Mouse (Mus musculus): ENCODE data around the gene Leap2. TPM values are rescaled to one million over a fixed set of nuclear protein-coding genes. Genes with fewer than 3 reads are reported as not detected.

Leap2 gene
- polyA plus RNA-seq, 1 experiment, result 72.2 TPM

- peaks cover 2% of the 10 kb centered on the region; the same call in 1 of the 2 replicates for H3K4me1 ChIP-seq (ENCODE audit: control insufficient read depth, insufficient read depth, insufficient read length, low read length)
- TF ChIP-seq POLR2A (IDR thresholded peaks at IDR 0.05; ENCODE audit: low read depth, low read length), result no peak
- no peak for TF ChIP-seq CTCF (IDR thresholded peaks at IDR 0.05; ENCODE audit: extremely low read depth, insufficient read length, insufficient replicate concordance, low read depth, low read length)
- no peaks in the 10 kb centered on the region for H3K27me3 ChIP-seq (ENCODE audit: control insufficient read depth, insufficient read depth, low read length)
- no peak overlapping the region for H3K27ac ChIP-seq (ENCODE audit: insufficient read depth, low read depth, low read length)
- WGBS, result 27% methylated on average over 12 of the region's 12 CpGs
- no peak overlapping the region for H3K4me3 ChIP-seq (ENCODE audit: low read depth, low read length)
- H3K36me3 ChIP-seq (ENCODE audit: control insufficient read depth, insufficient read depth, low read length), result no peaks in the 10 kb centered on the region
Observed at GRCm38 (mm10) chr11:53441921-53442320, 19.0 kb upstream of the Leap2 start.

DNA sequence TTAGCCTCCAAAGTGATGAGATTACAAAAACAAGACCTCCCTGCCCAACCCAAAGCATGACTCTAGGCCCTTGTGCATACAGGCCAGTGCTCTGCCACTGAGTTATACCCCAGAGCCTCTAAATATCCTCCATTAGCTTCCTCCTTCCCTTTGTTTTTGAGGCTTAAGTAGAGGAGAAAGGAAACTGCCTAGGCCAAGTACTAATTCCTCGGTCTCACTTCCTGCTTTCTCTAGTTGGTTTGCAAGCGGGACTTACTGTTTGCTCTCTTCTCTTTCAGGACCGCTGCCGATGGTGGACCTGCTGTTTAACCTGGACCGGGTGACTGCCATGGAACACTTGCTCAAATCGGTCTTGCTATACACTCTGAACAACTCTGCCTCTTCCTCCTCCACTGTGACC, 13.4 kb upstream of the Leap2 start:
- WGBS, result 87% methylated on average over 6 of the region's 6 CpGs
- Histone ChIP-seq H3K36me3 (ENCODE audit: control insufficient read depth, insufficient read depth, low read length) (no peaks in the 10 kb centered on the region), H3K4me1 (ENCODE audit: control insufficient read depth, insufficient read depth, insufficient read length, low read length) (peaks cover 8% of the 10 kb centered on the region; the same call in 1 of the 2 replicates), H3K27me3 (ENCODE audit: control insufficient read depth, insufficient read depth, low read length) (no peaks in the 10 kb centered on the region), H3K4me3 (ENCODE audit: low read depth, low read length) (no peak overlapping the region), H3K27ac (ENCODE audit: insufficient read depth, low read depth, low read length) (no peak overlapping the region)
- TF ChIP-seq CTCF (IDR thresholded peaks at IDR 0.05; ENCODE audit: extremely low read depth, insufficient read length, insufficient replicate concordance, low read depth, low read length), result no peak
- no peak for TF ChIP-seq POLR2A (IDR thresholded peaks at IDR 0.05; ENCODE audit: low read depth, low read length)

DNA sequence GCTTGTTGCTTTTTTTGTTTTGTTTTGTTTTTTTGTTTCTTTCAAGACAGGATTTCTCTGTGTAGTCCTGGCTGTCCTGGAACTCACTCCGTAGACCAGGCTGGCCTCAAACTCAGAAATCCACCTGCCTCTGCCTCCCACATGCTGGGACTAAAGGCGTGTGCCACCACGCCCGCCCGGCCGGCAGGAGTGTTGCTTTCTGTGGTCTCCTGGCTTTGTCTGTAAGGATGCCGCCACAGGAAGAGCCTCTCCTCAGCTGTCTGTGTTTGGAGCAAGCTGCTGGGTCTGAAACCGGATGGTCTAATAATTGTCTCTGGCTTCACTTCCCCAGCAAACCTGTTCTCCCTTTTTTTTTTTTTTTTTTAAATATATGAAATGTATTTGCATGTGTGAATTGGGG, 12.5 kb upstream of the Leap2 start:
- Histone ChIP-seq H3K27me3 (ENCODE audit: control insufficient read depth, insufficient read depth, low read length) (no peaks in the 10 kb centered on the region), H3K4me1 (ENCODE audit: control insufficient read depth, insufficient read depth, insufficient read length, low read length) (peaks cover 8% of the 10 kb centered on the region; the same call in 1 of the 2 replicates), H3K36me3 (ENCODE audit: control insufficient read depth, insufficient read depth, low read length) (no peaks in the 10 kb centered on the region), H3K27ac (ENCODE audit: insufficient read depth, low read depth, low read length) (no peak overlapping the region), H3K4me3 (ENCODE audit: low read depth, low read length) (no peak overlapping the region)
- WGBS, result 77% methylated on average over 8 of the region's 8 CpGs
- TF ChIP-seq CTCF (IDR thresholded peaks at IDR 0.05; ENCODE audit: extremely low read depth, insufficient read length, insufficient replicate concordance, low read depth, low read length) (no peak), POLR2A (IDR thresholded peaks at IDR 0.05; ENCODE audit: low read depth, low read length) (no peak)

- no peak overlapping the region for H3K4me3 ChIP-seq (ENCODE audit: low read depth, low read length)
- H3K27me3 ChIP-seq (ENCODE audit: control insufficient read depth, insufficient read depth, low read length), result no peaks in the 10 kb centered on the region
- peaks cover 19% of the 10 kb centered on the region for H3K4me1 ChIP-seq (ENCODE audit: control insufficient read depth, insufficient read depth, insufficient read length, low read length)
- TF ChIP-seq POLR2A (IDR thresholded peaks at IDR 0.05; ENCODE audit: low read depth, low read length) (no peak), CTCF (IDR thresholded peaks at IDR 0.05; ENCODE audit: extremely low read depth, insufficient read length, insufficient replicate concordance, low read depth, low read length) (no peak)
- H3K27ac ChIP-seq (ENCODE audit: insufficient read depth, low read depth, low read length), result no peak overlapping the region
- WGBS, result 24% methylated on average over 6 of the region's 6 CpGs
- peaks cover 9% of the 10 kb centered on the region for H3K36me3 ChIP-seq (ENCODE audit: control insufficient read depth, insufficient read depth, low read length)
Observed at GRCm38 (mm10) chr11:53433057-53433456, 10.1 kb upstream of the Leap2 start.

- Histone ChIP-seq H3K27ac (ENCODE audit: insufficient read depth, low read depth, low read length) (peak overlapping the region; percentile 88), H3K27me3 (ENCODE audit: control insufficient read depth, insufficient read depth, low read length) (no peaks in the 10 kb centered on the region), H3K4me3 (ENCODE audit: low read depth, low read length) (peak overlapping the region; percentile 96), H3K4me1 (ENCODE audit: control insufficient read depth, insufficient read depth, insufficient read length, low read length) (peaks cover 23% of the 10 kb centered on the region), H3K36me3 (ENCODE audit: control insufficient read depth, insufficient read depth, low read length) (peaks cover 12% of the 10 kb centered on the region)
- TF ChIP-seq POLR2A (IDR thresholded peaks at IDR 0.05; ENCODE audit: low read depth, low read length) (no peak), CTCF (IDR thresholded peaks at IDR 0.05; ENCODE audit: extremely low read depth, insufficient read length, insufficient replicate concordance, low read depth, low read length) (no peak)
- WGBS, result 4% methylated on average over 9 of the region's 9 CpGs
Observed at GRCm38 (mm10) chr11:53431347-53432056, 8.5 kb upstream of the Leap2 start.

GRCm38 (mm10) chr11:53430670-53431346, 7.8 kb upstream of the Leap2 start, which contains the start of the genes Uqcrq and Gdf9:
TSS of gene Uqcrq (minus strand) at chr11:53430831.
TSS of gene Gdf9 (plus strand) at chr11:53431023.
- Histone ChIP-seq H3K4me3 (ENCODE audit: low read depth, low read length) (peak within 1 kb of the TSS; percentile 96), H3K4me1 (ENCODE audit: control insufficient read depth, insufficient read depth, insufficient read length, low read length) (peaks cover 27% of the 10 kb centered on the region), H3K36me3 (ENCODE audit: control insufficient read depth, insufficient read depth, low read length) (peaks cover 12% of the 10 kb centered on the region), H3K27ac (ENCODE audit: insufficient read depth, low read depth, low read length) (peak within 1 kb of the TSS; percentile 100), H3K27me3 (ENCODE audit: control insufficient read depth, insufficient read depth, low read length) (no peaks in the 10 kb centered on the region)
- TF ChIP-seq CTCF (IDR thresholded peaks at IDR 0.05; ENCODE audit: extremely low read depth, insufficient read length, insufficient replicate concordance, low read depth, low read length) (no peak), POLR2A (IDR thresholded peaks at IDR 0.05; ENCODE audit: low read depth, low read length) (peak; percentile 82)
- under 1% methylated on average over 44 of the region's 44 CpGs for WGBS

- WGBS, result under 1% methylated on average over 34 of the region's 34 CpGs
- peaks cover 12% of the 10 kb centered on the region for H3K36me3 ChIP-seq (ENCODE audit: control insufficient read depth, insufficient read depth, low read length)
- H3K27me3 ChIP-seq (ENCODE audit: control insufficient read depth, insufficient read depth, low read length), result no peaks in the 10 kb centered on the region
- H3K4me3 ChIP-seq (ENCODE audit: low read depth, low read length), result peak overlapping the region; percentile 96
- H3K4me1 ChIP-seq (ENCODE audit: control insufficient read depth, insufficient read depth, insufficient read length, low read length), result peaks cover 31% of the 10 kb centered on the region
- no peak for TF ChIP-seq POLR2A (IDR thresholded peaks at IDR 0.05; ENCODE audit: low read depth, low read length)
- TF ChIP-seq CTCF (IDR thresholded peaks at IDR 0.05; ENCODE audit: extremely low read depth, insufficient read length, insufficient replicate concordance, low read depth, low read length), result no peak
- peak overlapping the region; percentile 100 for H3K27ac ChIP-seq (ENCODE audit: insufficient read depth, low read depth, low read length)
Observed at GRCm38 (mm10) chr11:53430300-53430669, 7.3 kb upstream of the Leap2 start.

Measured in small intestine, adult 2 months (tissue).